Mouse (Mus musculus) kidney, postnatal 10 days (tissue): Measurements from ENCODE around the gene Hal.

Experiments
- DNase-seq: peaks from one replicate; pipeline ENCODE4 v3.0.0; 2021; ENCODE audit warnings: mixed read lengths

The Hal gene

DNA sequence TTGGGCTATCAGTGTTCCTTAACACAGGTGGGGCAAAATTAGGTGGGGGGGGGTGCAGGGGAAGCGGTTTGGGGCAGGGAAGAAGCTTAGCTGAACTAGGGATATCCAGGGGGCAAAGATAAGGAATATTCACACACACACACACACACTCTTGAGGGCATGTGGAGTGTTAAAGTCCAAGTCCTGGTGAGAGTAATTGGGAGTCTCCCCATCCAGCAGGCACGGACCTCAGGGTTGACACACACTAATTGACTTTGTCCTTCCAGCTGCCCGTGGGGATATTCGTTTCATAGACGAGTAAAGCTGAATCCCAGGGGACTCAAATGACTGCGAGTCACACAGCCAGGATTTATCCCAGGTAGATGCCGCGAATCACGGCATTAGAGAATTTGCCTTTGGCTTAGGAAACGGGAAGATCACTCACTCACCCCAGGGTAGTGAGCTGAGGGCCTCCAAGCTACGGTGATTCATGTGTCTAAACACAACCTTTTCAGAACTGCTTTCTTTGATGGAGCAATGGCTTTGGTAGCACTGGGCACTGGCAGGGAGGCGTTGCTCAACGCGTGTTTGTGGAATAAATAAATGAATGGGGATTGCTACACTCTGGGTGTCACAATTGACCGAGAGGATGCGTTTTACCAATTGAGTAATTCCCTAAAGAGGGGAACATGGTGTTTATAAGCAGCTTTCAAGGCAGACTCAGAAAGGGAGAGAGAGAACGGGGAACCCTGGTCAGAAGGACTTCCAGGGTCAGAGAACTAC lies at the start of gene Hal:
Gene Hal, plus strand, starts transcription at position 703 of the 762 bp plus-strand sequence.
- no peak for DNase-seq

DNA sequence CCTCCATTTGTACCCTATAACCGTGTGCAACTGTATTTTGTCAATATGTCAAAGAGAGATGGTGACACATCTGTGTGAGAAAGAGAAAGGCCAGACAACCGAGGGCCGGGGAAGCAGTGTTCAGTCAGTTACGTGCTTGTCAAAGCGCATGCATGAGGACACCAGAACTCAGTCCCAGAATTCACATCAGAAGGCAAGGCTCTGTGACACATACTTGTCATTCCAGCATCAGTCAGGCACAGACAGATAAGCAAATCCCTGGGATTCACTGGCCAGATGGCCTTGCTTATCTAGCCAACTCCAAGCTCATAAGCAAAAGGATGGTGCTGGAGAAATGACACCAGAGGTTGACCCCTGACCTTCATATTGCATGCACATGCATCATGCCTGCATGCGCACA lies 47.1 kb upstream of the Hal start:
- DNase-seq, result no peak

DNA sequence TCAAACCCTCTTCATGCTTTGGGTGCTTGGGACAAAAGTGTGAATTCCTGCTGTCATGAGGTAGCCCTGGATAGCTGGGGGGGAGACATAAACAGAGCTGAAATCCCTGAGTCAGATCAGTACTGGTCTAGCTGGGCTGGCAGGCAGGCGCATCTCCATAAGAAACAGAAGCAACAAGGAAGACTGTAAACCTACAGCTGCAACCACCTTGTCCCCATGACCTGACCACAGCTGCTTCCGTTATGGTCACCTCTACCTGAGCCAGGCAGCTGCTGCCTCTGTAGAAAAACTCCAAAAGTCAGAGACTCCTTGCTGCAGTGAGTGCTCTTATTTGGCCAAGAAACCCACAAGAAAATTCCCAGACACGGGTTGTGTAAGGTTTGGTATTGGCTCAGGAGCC lies 46.4 kb upstream of the Hal start:
- DNase-seq, result no peak

DNA sequence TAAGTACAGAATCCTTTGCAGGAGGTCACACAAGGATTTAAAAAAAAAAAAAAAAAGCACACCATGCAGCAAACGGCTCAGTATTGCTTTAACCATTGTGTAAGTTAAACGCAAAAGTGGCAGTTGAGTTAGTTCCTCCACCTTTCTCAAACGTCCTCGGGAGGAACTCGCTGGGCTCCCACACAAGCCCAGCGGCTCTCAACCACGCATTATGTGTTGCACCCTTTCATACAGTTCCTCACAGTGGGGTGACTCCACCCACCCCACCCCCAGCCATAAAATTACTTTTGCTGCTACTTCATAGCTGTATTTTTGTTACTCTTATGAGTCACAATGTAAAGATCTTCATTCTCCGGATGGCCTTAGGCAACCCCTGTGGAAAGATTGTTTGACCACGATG lies 44.2 kb upstream of the Hal start:
- no peak for DNase-seq

DNA sequence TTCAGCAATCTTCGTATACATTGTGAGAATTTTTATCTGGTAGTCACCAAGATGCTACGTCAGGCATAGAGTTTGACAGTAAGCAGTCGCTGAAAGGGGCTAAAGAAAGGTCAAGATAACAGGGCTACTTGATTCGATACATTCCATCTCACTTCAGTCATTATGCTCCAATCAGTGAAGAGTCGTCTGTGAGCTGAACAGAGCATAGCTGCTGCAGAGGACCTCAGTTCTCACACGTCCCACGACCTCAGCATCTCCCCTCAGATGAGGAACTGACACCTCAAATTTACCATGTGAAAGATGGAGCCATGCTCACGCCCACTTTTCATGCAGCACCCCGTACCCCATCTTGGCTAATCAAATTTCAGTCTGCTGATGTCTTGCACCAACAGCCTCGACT lies 41.2 kb upstream of the Hal start:
- DNase-seq, result no peak

DNA sequence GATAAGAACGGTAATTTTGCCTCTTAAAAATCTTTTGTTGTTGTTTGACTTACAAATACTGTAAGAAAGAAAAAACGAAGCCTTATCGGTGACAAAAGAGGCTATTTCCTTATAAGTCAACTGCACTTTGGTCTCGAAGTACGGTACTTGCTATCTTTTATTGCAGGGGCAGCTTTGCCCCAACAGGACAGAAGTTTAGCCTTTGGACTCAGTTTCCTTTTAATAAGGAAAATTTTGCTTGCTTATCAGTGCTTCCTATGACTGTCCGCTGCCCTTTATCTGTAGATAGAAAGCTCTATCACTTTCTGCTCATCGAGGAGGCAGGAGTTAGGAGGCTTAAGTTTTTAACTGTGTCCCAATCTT lies 33.9 kb upstream of the Hal start:
- no peak for DNase-seq

DNA sequence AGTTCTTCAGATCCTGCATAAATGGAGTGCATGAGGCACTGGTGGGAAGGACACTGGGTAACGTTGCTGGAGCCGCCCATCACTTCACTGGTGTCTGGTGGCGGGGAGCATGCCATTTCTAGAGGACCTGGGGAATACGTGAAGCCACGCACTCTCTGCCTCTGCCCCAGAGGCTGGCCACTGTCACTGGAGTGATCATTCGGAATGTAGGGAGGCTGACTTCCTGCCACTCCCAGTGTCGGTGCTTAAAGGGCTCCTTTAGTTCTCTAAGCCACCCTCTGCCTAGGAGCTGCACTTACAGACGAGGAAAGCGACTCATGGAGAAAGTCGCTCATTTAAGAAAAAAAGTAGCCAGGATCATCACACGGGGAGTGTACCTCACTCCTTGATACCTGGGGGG lies 28.5 kb upstream of the Hal start:
- DNase-seq, result no peak

DNA sequence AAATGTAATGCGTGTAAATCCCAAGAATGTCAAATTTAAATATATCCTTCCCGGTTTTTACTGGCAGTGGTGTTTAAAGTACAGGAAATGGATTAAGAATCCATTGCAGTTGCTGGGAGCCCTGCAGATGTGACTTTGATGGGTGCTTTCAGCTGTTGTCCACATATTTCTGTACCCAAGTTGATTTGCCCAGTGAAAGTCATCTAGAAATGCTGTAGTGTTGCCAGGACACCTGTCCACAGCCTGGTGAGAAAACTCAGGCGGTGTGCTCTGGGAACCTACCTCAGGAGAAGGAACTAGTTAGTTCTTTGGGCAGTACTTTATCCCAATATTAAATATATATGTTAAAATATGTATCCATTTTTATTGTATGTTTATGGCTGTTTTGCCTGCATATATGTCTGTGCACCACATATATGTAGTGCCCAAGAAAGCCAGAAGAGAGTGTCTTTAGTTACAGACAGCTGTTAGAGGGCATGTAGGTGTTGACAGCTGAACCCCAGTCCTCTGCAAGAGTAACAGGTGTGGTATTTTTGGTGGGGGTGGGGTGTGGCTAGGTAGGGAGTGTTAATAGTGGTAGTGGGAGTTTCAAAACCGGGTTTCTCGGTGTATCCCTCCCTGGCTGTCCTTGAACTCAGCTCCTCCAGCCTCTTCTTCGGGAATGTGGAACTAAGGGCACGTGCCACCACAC lies 25.7 kb upstream of the Hal start:
- DNase-seq, result no peak

DNA sequence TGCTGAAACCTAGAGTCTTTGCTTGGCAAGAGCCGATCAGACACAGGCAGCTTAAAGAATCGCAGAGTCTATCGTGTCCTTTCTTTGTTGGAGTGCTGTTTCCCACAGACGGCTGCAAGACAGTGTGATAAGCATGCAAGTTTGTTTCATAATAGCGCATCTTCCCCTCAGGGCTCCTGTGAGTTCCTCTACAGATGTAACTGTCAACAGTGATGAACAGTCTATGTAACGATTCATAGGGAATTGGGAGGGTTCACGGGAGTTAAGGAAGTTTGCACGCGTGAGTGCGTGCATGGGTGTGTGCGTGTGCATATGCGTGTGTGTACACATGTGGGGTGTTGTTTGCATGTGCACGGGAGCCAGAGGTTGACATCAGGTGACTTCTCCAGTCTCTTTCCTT lies 25.0 kb upstream of the Hal start:
- DNase-seq, result no peak

DNA sequence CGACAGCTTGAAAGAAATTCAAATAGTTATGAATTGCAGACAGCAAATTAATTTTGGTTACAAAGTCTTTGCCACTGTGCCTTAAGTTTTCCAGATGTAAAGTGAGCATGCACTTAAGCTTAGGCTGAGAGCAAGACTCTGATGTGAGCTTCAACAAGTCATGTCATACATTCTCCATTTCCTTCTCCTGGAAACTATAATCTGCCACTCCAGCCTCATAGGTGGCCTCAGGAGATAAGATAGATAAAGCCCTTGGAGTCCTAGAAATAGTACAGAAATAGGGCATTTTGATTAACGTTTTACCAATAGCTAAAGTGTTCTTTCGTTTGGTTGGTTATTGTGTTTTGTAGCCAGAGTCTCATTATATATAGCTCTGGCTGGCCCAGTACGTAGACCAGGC lies 21.3 kb upstream of the Hal start:
- no peak for DNase-seq

DNA sequence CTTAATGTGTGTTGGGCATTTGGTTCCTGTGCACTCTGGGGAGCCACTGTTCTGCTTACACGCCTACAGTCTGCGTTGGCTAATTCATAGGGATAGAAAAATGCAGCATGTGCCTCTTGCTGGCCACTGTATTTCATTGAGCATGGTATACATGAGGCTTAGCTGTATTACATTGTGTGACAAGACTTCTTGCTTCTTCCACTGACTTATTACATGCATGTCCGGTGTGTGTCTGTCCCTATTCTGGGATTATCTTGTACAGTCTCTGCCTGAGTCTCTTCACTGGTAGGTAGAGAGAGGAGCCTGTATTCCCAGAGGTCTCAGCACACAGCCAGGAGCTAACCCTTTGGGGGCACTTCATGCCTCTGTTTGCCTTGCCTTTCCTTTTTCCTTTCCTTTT lies 20.8 kb upstream of the Hal start:
- no peak for DNase-seq

DNA sequence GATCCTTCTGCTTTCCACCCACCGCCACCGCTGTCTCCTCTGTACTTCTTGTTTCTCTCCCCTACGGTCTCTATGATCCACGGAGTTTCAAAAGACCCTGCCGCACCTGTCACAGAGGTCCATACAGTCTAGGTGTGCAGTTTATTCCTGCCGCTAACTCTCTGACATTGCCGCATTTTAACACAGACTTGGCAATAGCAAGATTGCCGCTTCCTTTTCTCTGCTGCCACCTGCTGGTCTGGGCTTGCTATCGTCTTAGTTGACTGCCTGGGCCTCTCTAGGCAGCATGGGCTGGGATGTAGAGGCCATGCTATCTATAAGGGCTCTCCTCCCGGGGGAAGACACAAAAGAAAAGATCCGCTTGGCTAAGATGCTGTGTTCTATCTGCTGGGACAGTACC lies 17.2 kb upstream of the Hal start:
- peak; percentile 93 for DNase-seq

DNA sequence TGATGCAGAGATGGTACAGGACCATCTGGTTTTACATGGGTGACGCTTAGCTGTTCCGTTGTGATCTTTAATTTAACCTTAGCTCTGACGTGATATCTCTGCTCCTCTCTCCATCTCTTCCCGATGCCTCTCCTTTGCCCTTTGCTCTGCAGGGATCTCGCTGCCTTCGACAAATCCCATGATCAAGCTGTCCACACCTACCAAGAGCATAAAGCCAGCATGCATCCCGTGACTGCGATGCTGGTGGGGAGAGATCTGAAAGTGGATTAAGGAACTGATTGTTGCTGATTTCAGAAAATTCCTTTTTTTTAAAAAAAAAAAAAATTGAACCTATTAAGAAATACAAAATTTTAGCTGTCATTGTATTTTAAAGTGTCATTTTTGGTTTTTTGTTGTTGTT lies 4.1 kb upstream of the Hal start:
- DNase-seq, result no peak

DNA sequence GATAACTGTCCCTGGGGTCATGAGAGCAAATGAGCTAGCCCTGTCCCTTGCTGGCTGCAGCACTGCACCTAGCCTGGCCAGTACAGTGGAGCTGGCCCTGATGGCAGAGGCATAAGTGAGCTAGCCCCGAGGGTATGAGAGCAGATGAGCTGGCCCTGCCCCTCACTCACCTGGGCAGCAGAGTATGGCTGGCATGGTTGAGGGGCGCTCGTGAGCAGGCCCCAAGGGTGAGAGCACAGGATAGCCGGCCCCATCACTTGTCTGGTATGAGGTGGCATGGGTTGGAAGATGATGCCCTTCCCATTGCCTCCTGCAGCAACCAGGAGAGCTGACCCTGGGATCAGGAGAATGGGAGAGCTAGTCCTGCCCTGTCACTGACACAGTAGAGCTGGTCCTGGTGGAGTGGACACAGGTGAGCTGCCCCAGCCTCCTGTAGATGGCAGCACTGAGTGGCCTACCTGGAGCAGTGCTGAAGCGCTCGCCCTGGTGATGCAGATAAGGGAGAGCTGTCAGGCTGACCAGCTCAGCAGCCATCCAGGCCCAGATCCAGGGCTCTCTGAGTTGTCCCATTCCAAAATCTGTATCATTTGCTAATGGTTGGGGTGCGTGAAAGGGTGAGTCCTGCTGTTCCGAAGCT lies 3.4 kb upstream of the Hal start:
- peak; percentile 70 for DNase-seq

DNA sequence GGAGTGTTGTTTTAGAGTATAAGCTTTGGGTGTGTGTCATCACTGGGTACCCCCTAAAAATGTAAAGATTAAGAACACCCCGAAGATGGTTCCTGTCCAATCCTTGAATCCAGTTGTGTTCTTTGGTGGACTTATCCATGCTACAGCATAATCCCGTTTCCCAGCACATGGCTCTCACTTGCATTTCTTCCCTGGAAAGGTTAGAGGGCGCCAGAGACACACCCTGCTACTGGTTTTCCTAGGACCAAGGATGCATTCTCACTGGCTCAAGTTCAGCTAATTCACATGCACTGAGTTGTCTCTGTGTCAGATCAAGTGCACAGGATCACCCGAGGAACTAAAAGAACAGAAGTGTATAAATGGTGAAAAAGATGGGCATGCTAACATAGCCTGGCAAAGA lies 1.9 kb upstream of the Hal start:
- DNase-seq, result peak; percentile 43

DNA sequence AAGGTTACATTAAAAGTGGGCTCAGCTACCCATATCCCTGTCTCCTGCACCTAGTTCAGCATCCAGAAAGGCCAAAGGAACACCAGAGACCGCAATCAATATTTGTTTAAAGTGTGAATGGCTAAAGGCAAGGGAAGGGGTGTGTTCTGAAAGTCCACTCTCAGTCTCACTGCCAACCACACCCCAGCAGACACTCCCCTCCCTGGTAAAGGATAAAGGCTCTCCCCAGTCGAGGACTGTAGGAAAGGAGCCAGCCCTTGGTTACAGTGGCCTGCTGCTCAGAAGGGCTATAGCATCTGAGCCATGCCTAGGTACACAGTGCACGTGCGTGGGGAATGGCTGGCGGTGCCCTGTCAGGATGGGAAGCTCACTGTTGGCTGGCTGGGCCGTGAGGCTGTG lies 259 bp downstream of the Hal start:
- DNase-seq, result no peak

DNA sequence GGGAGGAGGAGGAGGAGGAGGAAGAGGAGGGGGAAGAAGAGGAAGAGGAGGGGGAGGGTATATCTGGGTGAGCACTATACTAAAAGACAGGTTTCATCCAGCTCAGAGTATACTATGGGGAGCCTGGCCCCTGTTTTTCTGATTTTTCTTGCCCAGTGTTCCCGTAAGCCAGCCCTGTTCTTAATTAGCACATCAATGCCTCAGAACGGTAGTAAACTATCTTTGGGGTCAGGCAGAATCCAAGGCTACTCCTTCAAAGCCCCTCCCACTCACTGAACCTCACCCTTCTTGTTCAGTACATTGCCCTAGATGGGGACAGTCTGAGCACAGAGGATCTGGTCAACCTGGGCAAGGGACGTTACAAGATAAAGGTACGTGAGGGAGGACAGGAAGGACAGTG lies 1.9 kb downstream of the Hal start:
- no peak for DNase-seq

DNA sequence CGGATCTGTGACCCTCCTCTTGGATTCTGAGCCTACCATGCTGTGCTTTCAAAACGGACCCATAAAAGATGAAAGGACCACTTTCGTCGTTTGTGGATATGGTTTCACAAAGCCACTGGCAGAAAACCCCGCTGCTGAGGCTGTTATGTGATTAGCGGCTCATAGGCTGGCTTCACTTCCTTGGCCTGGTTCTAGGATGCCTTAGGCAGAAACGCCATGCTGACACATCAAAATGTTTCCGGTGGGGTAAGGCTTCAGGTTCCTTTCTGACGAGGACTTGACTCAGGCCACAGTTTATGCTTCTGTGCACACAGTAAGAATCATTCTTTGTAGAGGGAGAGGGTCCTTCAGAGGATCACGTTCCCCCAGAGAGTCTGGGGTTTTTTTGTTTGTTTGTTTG lies 12.3 kb downstream of the Hal start:
- DNase-seq, result no peak

DNA sequence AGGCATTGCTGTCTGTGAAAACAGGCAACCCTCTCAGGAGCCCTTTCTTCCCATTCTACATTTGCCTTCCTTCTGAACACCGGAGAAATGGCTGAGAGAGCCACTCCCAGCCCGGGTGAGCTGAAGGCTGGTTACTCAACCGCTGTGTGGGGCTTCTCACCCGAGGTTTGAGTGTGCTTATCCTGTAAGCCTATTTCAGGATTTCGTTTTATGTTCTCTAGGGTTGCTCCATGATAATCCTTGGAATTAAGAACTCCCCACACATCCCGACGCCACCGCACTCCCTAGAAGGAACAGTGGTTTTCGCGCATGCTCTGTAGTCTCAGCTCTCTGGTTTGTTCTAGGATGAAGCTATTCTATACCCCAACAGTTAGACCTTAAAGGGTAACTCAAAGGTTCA lies 12.8 kb downstream of the Hal start:
- no peak for DNase-seq

DNA sequence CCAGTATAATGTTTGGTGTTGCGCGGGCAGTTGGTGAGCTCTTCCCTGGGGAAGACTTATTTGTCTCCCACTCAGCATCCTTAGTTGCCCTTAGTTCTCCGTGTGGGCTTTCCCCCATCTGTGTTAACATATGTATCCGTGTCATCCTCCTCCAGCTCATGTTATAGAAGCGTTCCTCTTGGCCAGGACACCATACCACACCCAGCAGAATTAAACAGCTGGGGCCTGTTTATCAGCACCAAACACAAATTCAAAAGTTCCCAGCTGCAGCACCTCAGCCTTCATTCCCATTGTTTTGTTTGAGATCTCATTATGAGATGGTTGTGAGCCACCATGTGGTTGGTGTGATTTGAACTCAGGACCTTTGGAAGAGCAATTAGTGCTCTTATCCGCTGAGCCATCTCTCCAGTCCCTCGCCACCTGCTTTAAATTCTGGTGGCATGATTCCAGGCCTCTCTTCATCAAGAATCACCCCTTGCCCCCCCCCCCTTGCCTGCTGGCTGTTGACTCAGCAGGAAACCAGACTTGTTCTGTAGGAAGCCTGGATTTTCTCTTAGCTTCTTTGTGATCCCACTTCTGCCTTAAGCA lies 19.9 kb downstream of the Hal start:
- DNase-seq, result no peak

DNA sequence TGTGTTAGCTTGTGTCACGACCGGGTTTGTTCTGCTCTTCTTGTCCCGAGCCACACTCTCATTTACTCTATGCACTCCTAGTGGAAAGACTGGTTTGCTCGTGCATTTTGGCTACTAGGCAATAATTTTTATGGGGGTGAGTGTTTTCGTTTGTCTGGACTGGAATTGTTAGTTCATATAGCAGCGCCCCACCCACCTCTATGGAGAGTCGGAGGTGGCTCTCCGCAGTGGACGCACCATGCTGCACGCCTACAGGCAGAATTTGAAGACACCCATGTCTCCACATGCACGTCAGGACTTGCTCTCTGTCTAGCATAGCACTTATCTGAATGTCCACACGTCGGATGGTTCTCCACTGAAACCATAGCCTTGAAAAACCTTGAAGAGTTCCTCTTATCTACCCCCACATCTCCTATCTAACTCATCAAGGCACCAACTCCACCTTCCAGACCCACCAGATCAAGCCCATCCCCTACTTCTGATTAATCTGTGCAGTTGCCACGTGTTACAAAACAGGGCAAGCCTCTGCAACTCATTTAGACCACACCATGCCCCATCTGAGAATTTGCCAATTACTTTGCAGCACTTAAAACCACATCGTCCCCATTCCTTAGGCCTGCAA lies 21.1 kb downstream of the Hal start:
- DNase-seq, result no peak

DNA sequence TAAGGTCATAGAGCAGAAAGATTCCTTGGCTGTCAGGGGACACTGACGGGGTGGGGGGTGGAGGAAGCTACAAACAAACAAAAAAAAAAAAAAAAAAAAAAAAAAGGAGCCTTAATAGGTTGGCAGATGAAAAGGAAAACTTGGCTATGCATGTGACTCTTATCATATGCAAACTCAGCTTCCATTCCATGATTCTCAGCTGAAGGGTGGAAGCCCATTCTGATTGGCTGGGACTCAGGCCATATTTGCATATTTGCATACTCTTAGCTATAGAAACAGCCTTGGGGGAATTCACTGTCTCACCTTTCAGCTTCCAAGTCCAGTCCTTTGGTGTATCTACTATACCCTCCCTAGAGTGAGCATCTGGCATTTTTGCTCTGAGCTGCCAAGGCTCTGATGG lies 26.9 kb downstream of the Hal start:
- DNase-seq, result no peak

DNA sequence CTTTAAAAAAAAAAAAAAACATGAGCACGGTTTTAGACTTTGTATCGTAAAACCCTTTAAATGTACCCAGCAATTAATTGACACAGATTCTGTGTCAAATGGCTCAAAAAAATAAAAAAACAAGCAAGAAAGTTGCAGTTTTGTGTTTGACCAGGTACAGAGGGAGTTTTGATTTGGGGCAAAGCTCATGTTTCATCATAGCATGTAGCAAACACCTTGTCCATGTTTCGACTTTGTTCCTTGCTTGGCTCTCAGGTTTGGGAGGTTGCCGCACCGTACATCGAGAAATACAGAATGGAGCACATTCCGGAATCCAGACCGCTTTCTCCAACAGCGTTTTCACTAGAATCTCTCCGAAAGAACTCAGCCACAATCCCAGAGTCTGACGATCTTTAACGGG lies 27.4 kb downstream of the Hal start:
- no peak for DNase-seq

DNA sequence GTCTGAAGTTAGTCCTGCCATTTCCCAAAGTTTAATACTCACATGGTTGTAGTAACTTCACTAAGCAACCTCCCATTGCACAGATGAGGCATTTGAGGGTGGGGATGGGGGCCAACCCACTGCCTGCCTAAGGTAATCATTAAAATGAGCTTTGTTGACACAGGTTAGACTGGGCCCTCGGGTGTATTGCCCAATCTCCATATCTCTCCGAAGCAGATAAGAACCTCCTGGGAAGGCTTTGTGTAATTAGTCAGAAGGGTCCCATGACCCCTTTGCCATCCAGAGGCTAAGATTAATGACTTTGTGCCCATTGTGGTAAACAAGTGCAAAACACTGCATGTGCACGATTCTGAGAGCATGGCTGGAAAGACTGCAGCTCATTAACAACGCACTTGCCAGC lies 29.2 kb downstream of the Hal start:
- no peak for DNase-seq
